Mouse (Mus musculus): ENCODE measurements around the gene Dbndd1. TPM values are rescaled to one million over a fixed set of nuclear protein-coding genes. Genes with fewer than 3 reads are reported as not detected.

Gene Dbndd1
- 0.52 and 0.58 TPM in 2 replicates for polyA plus RNA-seq (2012; rRNA removed)

DNA sequence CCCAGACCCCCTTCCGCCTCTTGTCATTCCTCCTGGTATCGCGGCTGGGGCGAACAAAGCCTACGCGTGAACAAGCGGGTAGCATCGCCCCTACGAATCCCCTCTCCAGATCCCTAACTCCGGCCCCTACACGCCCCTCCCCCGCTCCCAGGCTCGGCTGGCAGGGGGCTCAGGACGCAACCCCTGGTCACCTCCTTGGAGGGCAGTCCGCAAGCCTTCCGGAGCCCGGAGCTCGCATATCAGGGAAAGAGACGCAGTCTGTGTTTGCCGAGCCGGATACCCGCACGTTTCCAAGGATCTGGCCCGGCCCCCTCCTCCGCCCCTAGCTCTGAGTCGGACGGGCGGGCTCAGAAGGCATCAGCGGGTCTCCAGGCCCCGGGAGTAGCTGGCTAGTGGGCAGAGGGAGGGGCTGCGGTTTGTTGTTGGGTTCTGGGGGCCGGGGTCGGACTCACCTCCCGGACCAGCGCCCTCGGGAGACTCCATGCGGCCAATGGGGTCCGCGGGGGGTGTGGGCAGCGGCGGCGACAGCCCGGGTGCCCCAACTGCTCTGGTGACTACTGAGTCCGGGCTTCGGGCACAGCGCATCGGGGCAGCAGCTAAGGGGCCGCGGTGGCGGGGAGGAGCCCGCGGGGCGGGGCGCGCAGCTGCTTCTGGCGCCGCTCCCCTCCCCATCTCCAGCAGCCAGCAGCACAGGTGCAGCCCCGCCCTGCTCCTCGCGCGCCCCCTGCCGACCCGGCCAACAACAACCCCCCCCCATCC is at the start of gene Dbndd1:
TSS of gene Dbndd1 (minus strand) at position 683 of the 759 bp plus-strand sequence.

DNA sequence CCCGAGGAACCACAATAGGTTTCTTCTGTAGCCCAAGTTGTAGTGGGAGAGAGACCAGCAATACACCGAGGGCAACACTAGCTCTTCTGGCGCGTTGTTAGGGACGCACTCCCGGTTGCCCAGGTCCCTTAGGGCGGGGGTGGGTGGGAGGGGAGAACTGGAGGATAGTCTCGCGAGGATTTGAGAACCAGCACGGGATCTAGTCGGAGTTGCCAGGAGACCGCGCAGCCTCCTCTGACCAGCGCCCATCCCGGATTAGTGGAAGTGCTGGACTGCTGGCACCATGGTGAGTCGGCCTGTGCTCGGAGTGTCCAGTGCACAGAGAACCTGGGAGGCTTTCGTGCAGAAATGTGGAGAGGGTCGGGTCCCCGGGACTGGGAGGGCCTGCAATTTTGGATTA is 3.4 kb upstream of the Dbndd1 start, which contains the start of gene Gas8:
TSS of gene Gas8 (plus strand) at position 168 of the 400 bp plus-strand sequence.

DNA sequence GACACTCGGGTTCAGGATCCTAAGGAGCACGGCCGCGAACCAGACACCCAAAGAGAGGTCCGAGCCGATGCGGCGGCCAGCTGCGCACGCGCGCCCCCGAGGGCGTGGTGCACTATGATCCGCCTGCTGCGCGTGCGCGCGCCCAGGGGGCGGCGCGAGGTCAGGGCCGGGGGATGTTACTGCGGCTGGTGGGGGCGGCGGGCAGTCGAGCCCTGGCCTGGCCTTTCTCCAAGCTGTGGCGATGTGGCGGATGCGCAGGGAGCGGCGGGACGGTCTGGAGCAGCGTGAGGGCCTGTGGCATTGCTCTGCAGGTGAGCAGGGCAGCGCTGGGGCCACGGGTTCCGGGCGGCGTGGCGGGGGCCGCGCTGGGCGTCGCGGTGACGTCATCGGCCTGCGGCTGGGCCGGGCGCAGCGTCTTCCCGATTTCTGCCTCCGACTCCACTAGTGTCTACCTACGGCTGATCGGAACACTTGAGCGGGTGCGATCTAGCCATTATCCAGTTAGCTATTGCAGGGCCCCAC is 37.5 kb downstream of the Dbndd1 start, which contains the start of gene Afg3l1:
TSS of gene Afg3l1 (plus strand) at position 167 of the 522 bp plus-strand sequence.

Other genes starting within 250 kb of the Dbndd1 start
- 5.6 and 11.0 TPM in 2 replicates for gene Fanca, start 196.9 kb downstream of the Dbndd1 start, polyA plus RNA-seq (2012; rRNA removed)
- gene Spire2, start 182.8 kb downstream of the Dbndd1 start, polyA plus RNA-seq (2012; rRNA removed), result 26.4 and 34.4 TPM in 2 replicates
- gene Tcf25, start 141.7 kb downstream of the Dbndd1 start, polyA plus RNA-seq (2012; rRNA removed), result 64.3 and 69.0 TPM in 2 replicates
- gene Mc1r, start 108.4 kb downstream of the Dbndd1 start, polyA plus RNA-seq (2012; rRNA removed), result not detected in 2 replicates
- 7.0 and 9.8 TPM in 2 replicates for gene Tubb3, start 104.0 kb downstream of the Dbndd1 start, polyA plus RNA-seq (2012; rRNA removed)
- 10.6 and 17.1 TPM in 2 replicates for gene Def8, start 91.9 kb downstream of the Dbndd1 start, polyA plus RNA-seq (2012; rRNA removed)
- 10.1 and 12.7 TPM in 2 replicates for gene Afg3l1, start 37.6 kb downstream of the Dbndd1 start, polyA plus RNA-seq (2012; rRNA removed)
- gene Gas8, start 3.4 kb upstream of the Dbndd1 start, polyA plus RNA-seq (2012; rRNA removed), result 3.0 and 3.3 TPM in 2 replicates
- 12.6 and 14.0 TPM in 2 replicates for gene Rhou, start 138.5 kb upstream of the Dbndd1 start, polyA plus RNA-seq (2012; rRNA removed)

All from stomach, adult 2 months (tissue).